Mouse (Mus musculus): Measurements from ENCODE around the gene Sema4b. TPM values are rescaled to one million over a fixed set of nuclear protein-coding genes. Genes with fewer than 3 reads are reported as not detected.

Sema4b gene
- polyA plus RNA-seq, 1 experiment from 2014 or later, result 19.7 TPM

DNA sequence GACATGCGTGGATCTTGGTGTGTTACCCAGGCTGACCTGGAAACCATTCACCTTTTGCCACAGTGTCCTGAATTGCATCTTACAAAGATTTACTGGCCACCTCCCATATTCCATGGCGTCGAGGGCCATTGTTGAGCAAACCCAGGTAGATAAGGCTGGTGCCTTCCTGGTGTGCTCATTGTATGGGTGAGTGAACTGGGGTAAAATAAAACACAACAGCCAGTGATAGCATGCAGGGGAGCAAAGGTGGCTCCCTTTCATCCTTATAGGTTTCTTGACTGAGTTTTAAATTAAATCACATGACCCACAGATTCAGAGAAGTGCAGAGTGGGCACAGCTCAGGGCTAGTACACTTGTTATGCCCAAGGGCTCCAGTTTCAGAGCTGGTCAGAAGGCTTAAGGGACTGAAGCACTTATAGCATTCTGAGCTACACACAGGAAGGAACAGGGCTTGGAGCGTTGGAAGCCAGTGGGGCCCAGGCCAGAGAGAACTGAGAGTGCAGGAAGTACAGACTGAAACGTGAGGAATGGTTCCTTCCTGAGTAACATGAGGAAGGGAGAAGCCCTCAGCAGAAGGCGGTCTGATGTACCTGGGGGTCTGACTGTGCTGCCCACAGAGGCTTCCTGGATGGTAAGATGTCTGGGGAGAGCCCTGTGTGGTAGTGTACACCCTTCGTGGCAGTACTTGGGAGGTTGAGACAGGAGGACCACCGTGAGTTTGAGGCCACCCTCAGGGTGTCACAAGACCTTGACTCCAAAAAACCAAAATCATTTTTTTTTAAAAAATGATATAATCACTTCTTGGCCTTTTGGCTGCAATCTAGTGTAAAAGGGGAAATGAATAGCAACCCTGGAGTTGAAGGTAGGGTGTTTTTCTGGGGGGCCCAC lies 14.3 kb upstream of the Sema4b start:
- Histone ChIP-seq H3K4me3 (replicated peaks; ENCODE audit: low read length) (no peak overlapping the region), H3K4me1 (replicated peaks; ENCODE audit: control insufficient read depth, insufficient read depth, low read length) (peaks cover 10% of the 10 kb centered on the region; the same call in 1 of the 2 replicates), H3K9ac (no peak overlapping the region), H3K36me3 (replicated peaks; ENCODE audit: control insufficient read depth, insufficient read depth) (no peaks in the 10 kb centered on the region), H3K27me3 (ENCODE audit: control insufficient read depth, insufficient read depth, low read length) (no peaks in the 10 kb centered on the region), H3K9me3 (ENCODE audit: control insufficient read depth, low read length) (no peaks in the 10 kb centered on the region), H3K4me2 (replicated peaks) (no peak overlapping the region), H3K27ac (no peak overlapping the region)
- DNase-seq (ENCODE audit: low spot score) (no peak), ATAC-seq (ENCODE audit: low FRiP score) (no peak)
- WGBS, result 86% methylated on average over 8 of the region's 8 CpGs

DNA sequence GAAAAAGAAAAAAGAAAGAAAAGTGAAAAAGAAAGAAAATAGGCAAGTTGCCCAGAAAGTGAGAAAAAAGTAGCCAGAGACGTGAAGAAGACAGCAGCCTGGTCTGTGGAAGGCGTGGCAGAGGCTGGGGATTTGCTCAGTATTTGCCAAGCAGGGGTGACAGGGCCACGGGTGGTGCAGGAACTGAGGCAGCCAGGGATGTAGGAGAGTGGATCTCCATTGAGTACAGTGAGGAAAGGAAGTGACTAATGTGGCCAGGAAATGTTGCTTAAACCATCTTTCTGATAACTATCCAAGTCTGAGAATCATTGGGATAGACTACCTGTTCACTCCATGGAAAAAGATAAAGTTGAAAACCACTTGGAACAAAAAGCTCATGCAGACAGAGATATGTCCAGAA lies 10.5 kb upstream of the Sema4b start:
- no peak overlapping the region for H3K9ac ChIP-seq
- ATAC-seq (ENCODE audit: low FRiP score) (no peak), DNase-seq (ENCODE audit: low spot score) (no peak)
- no peak overlapping the region for H3K27ac ChIP-seq
- H3K4me1 ChIP-seq (replicated peaks; ENCODE audit: control insufficient read depth, insufficient read depth, low read length), result peaks cover 6% of the 10 kb centered on the region; the same call in 1 of the 2 replicates
- no peaks in the 10 kb centered on the region for H3K27me3 ChIP-seq (ENCODE audit: control insufficient read depth, insufficient read depth, low read length)
- WGBS, result 69% methylated on average over 3 of the region's 3 CpGs
- no peak overlapping the region for H3K4me2 ChIP-seq (replicated peaks)
- no peaks in the 10 kb centered on the region for H3K36me3 ChIP-seq (replicated peaks; ENCODE audit: control insufficient read depth, insufficient read depth)
- no peaks in the 10 kb centered on the region for H3K9me3 ChIP-seq (ENCODE audit: control insufficient read depth, low read length)
- no peak overlapping the region for H3K4me3 ChIP-seq (replicated peaks; ENCODE audit: low read length)

DNA sequence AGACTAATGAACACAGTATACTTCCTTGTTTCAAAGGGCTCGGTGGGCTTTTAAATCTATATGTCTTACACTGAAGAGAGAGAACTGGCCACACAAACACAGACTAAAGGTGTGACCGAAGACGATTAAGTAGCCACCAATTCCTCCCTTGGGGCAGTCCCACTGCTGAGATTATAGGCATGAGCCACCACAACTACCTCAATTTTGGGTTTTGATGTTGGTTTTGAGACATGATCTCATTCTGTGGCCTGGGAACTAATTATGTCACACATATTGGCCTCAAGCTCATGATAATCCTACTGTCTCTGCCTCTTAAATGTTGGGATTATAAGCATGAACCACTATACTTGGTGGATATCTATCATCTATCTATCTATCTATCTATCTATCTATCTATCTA lies 9.2 kb upstream of the Sema4b start:
- Histone ChIP-seq H3K4me1 (replicated peaks; ENCODE audit: control insufficient read depth, insufficient read depth, low read length) (no peaks in the 10 kb centered on the region), H3K27me3 (ENCODE audit: control insufficient read depth, insufficient read depth, low read length) (no peaks in the 10 kb centered on the region), H3K36me3 (replicated peaks; ENCODE audit: control insufficient read depth, insufficient read depth) (no peaks in the 10 kb centered on the region), H3K9ac (no peak overlapping the region), H3K9me3 (ENCODE audit: control insufficient read depth, low read length) (no peaks in the 10 kb centered on the region), H3K4me3 (replicated peaks; ENCODE audit: low read length) (no peak overlapping the region), H3K4me2 (replicated peaks) (no peak overlapping the region), H3K27ac (no peak overlapping the region)
- WGBS, result 98% methylated on average over 3 of the region's 3 CpGs
- ATAC-seq (ENCODE audit: low FRiP score) (no peak), DNase-seq (ENCODE audit: low spot score) (no peak)

DNA sequence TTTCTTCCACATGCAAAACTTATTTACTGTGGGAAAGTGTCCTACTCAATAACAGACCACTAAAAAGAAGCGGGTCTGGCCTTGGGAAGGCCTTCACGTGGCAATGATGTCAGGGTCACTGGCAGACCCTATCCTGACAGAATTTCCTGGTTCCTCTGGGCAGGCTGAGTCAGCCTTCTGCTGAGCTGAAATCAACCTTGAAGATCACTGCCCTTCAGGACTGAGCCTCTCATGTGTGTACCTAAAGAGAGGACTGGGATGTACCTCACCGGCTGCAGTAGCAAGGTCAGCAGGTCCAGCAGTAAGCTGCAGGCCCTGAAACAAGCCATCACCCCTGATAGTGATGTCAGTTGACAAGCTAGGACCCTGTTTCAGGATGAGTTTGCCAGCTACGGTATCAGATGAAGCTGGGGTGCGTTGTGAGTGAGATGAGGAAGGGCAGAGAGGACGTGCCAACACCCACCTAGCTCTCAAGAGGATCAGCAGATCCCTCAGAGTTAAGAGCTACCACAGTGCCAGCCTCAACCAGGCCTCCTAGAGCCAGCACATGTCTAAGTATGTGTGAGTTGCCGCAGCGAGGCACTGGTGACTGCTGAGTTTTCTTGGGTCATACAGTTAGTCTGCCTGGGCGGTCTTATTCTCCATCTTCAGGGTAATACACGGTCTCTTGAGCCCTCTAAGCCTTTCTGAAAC lies 8.5 kb upstream of the Sema4b start:
- H3K27ac ChIP-seq, result no peak overlapping the region
- ATAC-seq (ENCODE audit: low FRiP score) (no peak), DNase-seq (ENCODE audit: low spot score) (no peak)
- no peaks in the 10 kb centered on the region for H3K27me3 ChIP-seq (ENCODE audit: control insufficient read depth, insufficient read depth, low read length)
- no peak overlapping the region for H3K4me2 ChIP-seq (replicated peaks)
- no peaks in the 10 kb centered on the region for H3K9me3 ChIP-seq (ENCODE audit: control insufficient read depth, low read length)
- H3K4me1 ChIP-seq (replicated peaks; ENCODE audit: control insufficient read depth, insufficient read depth, low read length), result no peaks in the 10 kb centered on the region
- H3K36me3 ChIP-seq (replicated peaks; ENCODE audit: control insufficient read depth, insufficient read depth), result no peaks in the 10 kb centered on the region
- WGBS, result 91% methylated on average over 10 of the region's 10 CpGs
- H3K4me3 ChIP-seq (replicated peaks; ENCODE audit: low read length), result no peak overlapping the region
- H3K9ac ChIP-seq, result no peak overlapping the region

DNA sequence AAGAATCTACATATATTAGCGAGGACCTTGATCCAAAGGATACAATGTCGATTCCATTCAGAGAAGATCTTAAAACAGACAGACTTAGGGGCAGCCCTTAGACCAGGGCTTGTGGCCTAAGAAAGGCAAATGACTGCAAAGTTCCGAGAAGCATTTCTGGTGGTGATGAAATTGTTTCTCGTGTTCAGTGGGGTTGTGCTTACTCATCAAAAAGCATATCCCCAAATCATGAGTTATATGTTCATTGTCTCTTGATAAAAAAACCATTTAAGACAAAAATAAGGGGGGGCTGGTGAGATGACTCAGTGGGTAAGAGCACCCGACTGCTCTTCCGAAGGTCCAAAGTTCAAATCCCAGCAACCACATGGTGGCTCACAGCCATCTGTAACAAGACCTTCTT lies 7.3 kb upstream of the Sema4b start:
- DNase-seq (ENCODE audit: low spot score) (no peak), ATAC-seq (ENCODE audit: low FRiP score) (no peak)
- Histone ChIP-seq H3K9ac (no peak overlapping the region), H3K4me3 (replicated peaks; ENCODE audit: low read length) (no peak overlapping the region), H3K36me3 (replicated peaks; ENCODE audit: control insufficient read depth, insufficient read depth) (no peaks in the 10 kb centered on the region), H3K4me1 (replicated peaks; ENCODE audit: control insufficient read depth, insufficient read depth, low read length) (no peaks in the 10 kb centered on the region), H3K9me3 (ENCODE audit: control insufficient read depth, low read length) (no peaks in the 10 kb centered on the region), H3K4me2 (replicated peaks) (no peak overlapping the region), H3K27ac (no peak overlapping the region), H3K27me3 (ENCODE audit: control insufficient read depth, insufficient read depth, low read length) (no peaks in the 10 kb centered on the region)
- 91% methylated on average over 6 of the region's 6 CpGs for WGBS

DNA sequence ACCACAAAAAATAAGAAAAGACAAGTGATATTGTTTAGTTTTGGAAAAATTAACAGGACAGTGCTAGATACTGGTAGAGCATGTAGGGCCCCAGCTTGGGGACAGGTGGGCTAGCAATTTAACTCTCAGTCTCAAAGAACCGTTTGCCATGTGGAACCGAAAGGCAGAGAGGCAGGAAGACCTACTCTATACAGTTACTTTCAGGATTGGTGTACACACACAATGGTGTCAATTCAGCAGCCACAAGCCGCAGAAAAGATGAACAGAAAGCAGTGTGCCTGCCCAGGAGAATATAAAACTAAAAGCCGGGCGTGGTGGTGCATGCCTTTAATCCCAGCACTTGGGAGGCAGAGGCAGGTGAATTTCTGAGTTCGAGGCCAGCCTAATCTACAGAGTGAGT lies 6.9 kb upstream of the Sema4b start:
- Histone ChIP-seq H3K9ac (no peak overlapping the region), H3K27ac (no peak overlapping the region), H3K4me3 (replicated peaks; ENCODE audit: low read length) (no peak overlapping the region), H3K27me3 (ENCODE audit: control insufficient read depth, insufficient read depth, low read length) (no peaks in the 10 kb centered on the region), H3K4me1 (replicated peaks; ENCODE audit: control insufficient read depth, insufficient read depth, low read length) (no peaks in the 10 kb centered on the region), H3K4me2 (replicated peaks) (no peak overlapping the region), H3K9me3 (ENCODE audit: control insufficient read depth, low read length) (no peaks in the 10 kb centered on the region), H3K36me3 (replicated peaks; ENCODE audit: control insufficient read depth, insufficient read depth) (no peaks in the 10 kb centered on the region)
- WGBS, result 87% methylated on average over 6 of the region's 6 CpGs
- DNase-seq (ENCODE audit: low spot score), result no peak
- ATAC-seq (ENCODE audit: low FRiP score), result no peak

DNA sequence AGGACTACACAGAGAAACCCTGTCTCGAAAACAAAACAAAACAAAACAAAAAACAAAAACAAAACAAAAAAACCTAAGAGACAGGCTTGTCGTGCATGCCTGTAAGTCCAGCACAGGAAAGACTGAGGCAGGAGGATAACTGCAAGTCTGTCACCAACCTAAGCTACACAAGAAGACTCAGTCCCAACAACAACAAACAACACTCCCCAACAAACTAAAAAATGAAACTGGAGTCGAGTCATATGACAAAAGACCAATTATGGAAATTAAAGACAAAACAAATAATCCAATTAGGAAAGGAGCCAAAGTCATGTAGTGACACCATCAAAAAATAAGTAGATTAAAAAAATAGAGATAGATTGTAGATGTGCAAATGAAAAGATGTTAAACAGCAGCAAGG lies 6.4 kb upstream of the Sema4b start:
- H3K9me3 ChIP-seq (ENCODE audit: control insufficient read depth, low read length), result no peaks in the 10 kb centered on the region
- DNase-seq (ENCODE audit: low spot score), result no peak
- ATAC-seq (ENCODE audit: low FRiP score), result no peak
- no peak overlapping the region for H3K4me3 ChIP-seq (replicated peaks; ENCODE audit: low read length)
- H3K4me1 ChIP-seq (replicated peaks; ENCODE audit: control insufficient read depth, insufficient read depth, low read length), result no peaks in the 10 kb centered on the region
- no peaks in the 10 kb centered on the region for H3K27me3 ChIP-seq (ENCODE audit: control insufficient read depth, insufficient read depth, low read length)
- no peak overlapping the region for H3K27ac ChIP-seq
- WGBS, result 76% methylated on average over 3 of the region's 3 CpGs
- no peak overlapping the region for H3K4me2 ChIP-seq (replicated peaks)
- H3K36me3 ChIP-seq (replicated peaks; ENCODE audit: control insufficient read depth, insufficient read depth), result no peaks in the 10 kb centered on the region
- no peak overlapping the region for H3K9ac ChIP-seq

DNA sequence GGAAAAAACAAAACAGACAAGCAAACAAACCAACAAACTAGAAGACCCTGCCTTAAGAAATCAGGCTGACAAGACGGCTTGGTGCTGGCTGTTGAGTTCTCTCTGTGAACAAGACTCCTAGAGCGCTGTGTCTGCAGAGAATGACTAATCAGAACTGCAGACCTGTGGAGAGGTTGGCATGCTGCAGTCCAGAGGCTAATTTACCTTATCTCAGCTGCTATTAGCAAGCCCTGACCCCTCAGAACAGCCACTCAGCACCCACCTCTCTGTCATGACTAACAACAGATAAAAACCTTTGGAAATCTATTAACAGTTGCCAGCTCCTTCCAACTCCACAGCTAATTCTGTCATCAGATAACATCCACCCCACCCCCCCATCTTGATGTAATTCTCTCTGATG lies 5.6 kb upstream of the Sema4b start:
- Histone ChIP-seq H3K9ac (no peak overlapping the region), H3K27ac (no peak overlapping the region), H3K9me3 (ENCODE audit: control insufficient read depth, low read length) (no peaks in the 10 kb centered on the region), H3K27me3 (ENCODE audit: control insufficient read depth, insufficient read depth, low read length) (no peaks in the 10 kb centered on the region), H3K4me3 (replicated peaks; ENCODE audit: low read length) (no peak overlapping the region), H3K36me3 (replicated peaks; ENCODE audit: control insufficient read depth, insufficient read depth) (no peaks in the 10 kb centered on the region), H3K4me1 (replicated peaks; ENCODE audit: control insufficient read depth, insufficient read depth, low read length) (peaks cover 2% of the 10 kb centered on the region; the same call in 1 of the 2 replicates), H3K4me2 (replicated peaks) (no peak overlapping the region)
- no peak for DNase-seq (ENCODE audit: low spot score)
- WGBS, result 74% methylated on average over 2 of the region's 2 CpGs
- no peak for ATAC-seq (ENCODE audit: low FRiP score)

DNA sequence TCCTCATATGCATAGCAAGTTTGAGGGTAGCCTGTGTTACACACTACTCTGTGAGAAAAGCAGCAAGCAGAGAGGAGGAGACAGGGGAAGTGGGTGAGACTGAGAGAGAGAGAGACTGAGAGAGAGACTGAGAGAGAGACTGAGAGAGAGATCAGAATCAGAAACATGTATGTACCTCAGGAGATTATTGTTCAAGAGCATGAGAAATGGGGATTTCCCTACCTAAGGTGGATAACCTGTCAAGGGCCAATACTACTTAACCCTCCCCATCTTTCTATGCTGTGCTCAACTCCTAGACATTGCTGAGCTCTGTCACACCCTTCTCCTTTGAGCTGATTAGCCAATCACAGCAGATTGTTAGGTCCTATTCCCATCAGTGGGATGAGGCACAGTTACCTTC lies 4.5 kb upstream of the Sema4b start:
- H3K27ac ChIP-seq, result no peak overlapping the region
- H3K4me3 ChIP-seq (replicated peaks; ENCODE audit: low read length), result no peak overlapping the region
- H3K9ac ChIP-seq, result no peak overlapping the region
- DNase-seq (ENCODE audit: low spot score) (no peak), ATAC-seq (ENCODE audit: low FRiP score) (no peak)
- H3K36me3 ChIP-seq (replicated peaks; ENCODE audit: control insufficient read depth, insufficient read depth), result no peaks in the 10 kb centered on the region
- no peaks in the 10 kb centered on the region for H3K9me3 ChIP-seq (ENCODE audit: control insufficient read depth, low read length)
- H3K4me1 ChIP-seq (replicated peaks; ENCODE audit: control insufficient read depth, insufficient read depth, low read length), result peaks cover 13% of the 10 kb centered on the region; the same call in 1 of the 2 replicates
- no peaks in the 10 kb centered on the region for H3K27me3 ChIP-seq (ENCODE audit: control insufficient read depth, insufficient read depth, low read length)
- no peak overlapping the region for H3K4me2 ChIP-seq (replicated peaks)
